Mouse (Mus musculus) kidney, adult 2 months (tissue): ENCODE measurements around the gene Crip2. TPM values are rescaled to one million over a fixed set of nuclear protein-coding genes. Genes with fewer than 3 reads are reported as not detected.

Experiments used
- DNase-seq: peaks from one replicate; pipeline ENCODE4 v3.0.0; 2021
- H3K27ac ChIP-seq: fragments of 200-500 bp; 2 replicates; pipeline ENCODE4 v1.5.1; 2012; ENCODE audit warnings: low read depth, low read length, control low read depth, inconsistent platforms; ENCODE audit not compliant: insufficient read depth
- H3K27me3 ChIP-seq: fragments of 200-500 bp; replicated peaks from 2 replicates; pipeline ENCODE4 v1.6.1; 2012; ENCODE audit warnings: mild to moderate bottlenecking, moderate library complexity, low read length, inconsistent platforms; ENCODE audit not compliant: control insufficient read depth, insufficient read depth
- H3K36me3 ChIP-seq: fragments of 200-500 bp; 2 replicates; pipeline ENCODE4 v1.6.1; 2012; ENCODE audit warnings: mild to moderate bottlenecking, moderate library complexity, low read length, inconsistent platforms; ENCODE audit not compliant: control insufficient read depth, insufficient read depth
- H3K4me1 ChIP-seq: fragments of 200-500 bp; 2 replicates; pipeline ENCODE4 v1.6.1; 2011; ENCODE audit warnings: low read length; ENCODE audit not compliant: control insufficient read depth, insufficient read depth
- H3K4me3 ChIP-seq: fragments of 200-500 bp; 2 replicates; pipeline ENCODE4 v1.5.1; 2011; ENCODE audit warnings: mild to moderate bottlenecking, low read depth, low read length, control low read depth; ENCODE audit not compliant: insufficient read depth
- CTCF ChIP-seq: fragments of 200-500 bp; conservative IDR thresholded peaks from 2 replicates; pipeline ENCODE4 v1.5.1; 2011; ENCODE audit warnings: low read depth, mild to moderate bottlenecking, control low read depth, low read length, moderate library complexity, mixed read lengths; ENCODE audit not compliant: insufficient read depth, insufficient read length
- POLR2A ChIP-seq: fragments of 200-500 bp; IDR thresholded peaks from one replicate; pipeline ENCODE4 v1.6.1; 2011; ENCODE audit warnings: low read depth, low read length, control low read depth
- WGBS: fragments of 180-500 bp; shearing (Covaris S2); methylation state at CpG from one replicate; pipeline ENCODE4 v1.1.7; 2018; 5-methylcytosine and 5-hydroxymethylcytosine counted together
- polyA plus RNA-seq: library from polyadenylated mRNA; depleted of rRNA; stranded (reverse); fragments of >200 nt; gene quantifications from 2 replicates; pipeline ENCODE4 v1.2.3, GENCODE M21; 2012

The Crip2 gene
- polyA plus RNA-seq, 1 experiment = 221 TPM

GRCm38 (mm10) chr12:113109801-113110200 lies 30.2 kb upstream of the Crip2 start:
- 80% methylated on average over 10 of the region's 10 CpGs for WGBS
- Histone ChIP-seq H3K27ac (no peak overlapping the region), H3K27me3 (no peaks in the 10 kb centered on the region), H3K4me1 (no peaks in the 10 kb centered on the region), H3K36me3 (no peaks in the 10 kb centered on the region), H3K4me3 (no peak overlapping the region)
- DNase-seq = no peak
- TF ChIP-seq CTCF = no peak
- no peak for TF ChIP-seq POLR2A

GRCm38 (mm10) chr12:113114141-113114540 lies 25.9 kb upstream of the Crip2 start:
- 92% methylated on average over 4 of the region's 4 CpGs for WGBS
- no peaks in the 10 kb centered on the region for H3K4me1 ChIP-seq
- H3K4me3 ChIP-seq = no peak overlapping the region
- no peaks in the 10 kb centered on the region for H3K27me3 ChIP-seq
- H3K36me3 ChIP-seq = no peaks in the 10 kb centered on the region
- H3K27ac ChIP-seq = no peak overlapping the region
- DNase-seq = no peak
- TF ChIP-seq POLR2A (no peak), CTCF (no peak)

- H3K36me3 ChIP-seq = no peaks in the 10 kb centered on the region
- no peaks in the 10 kb centered on the region for H3K27me3 ChIP-seq
- no peak overlapping the region for H3K4me3 ChIP-seq
- whole genome bisulfite sequencing = 81% methylated on average over 16 of the region's 16 CpGs
- no peak for TF ChIP-seq CTCF
- TF ChIP-seq POLR2A = no peak
- H3K4me1 ChIP-seq = no peaks in the 10 kb centered on the region
- DNase-seq = no peak
- no peak overlapping the region for H3K27ac ChIP-seq
Measured at GRCm38 (mm10) chr12:113114856-113115538, 25.0 kb upstream of the Crip2 start.

- H3K27ac ChIP-seq = no peak overlapping the region
- no peak for TF ChIP-seq POLR2A
- TF ChIP-seq CTCF = peak; percentile 87
- H3K27me3 ChIP-seq = no peaks in the 10 kb centered on the region
- 83% methylated on average over 20 of the region's 20 CpGs for WGBS
- no peaks in the 10 kb centered on the region for H3K36me3 ChIP-seq
- peak; percentile 81 for DNase-seq
- H3K4me1 ChIP-seq = no peaks in the 10 kb centered on the region
- H3K4me3 ChIP-seq = no peak overlapping the region
Measured at GRCm38 (mm10) chr12:113119516-113120410, 20.3 kb upstream of the Crip2 start.

- TF ChIP-seq POLR2A = no peak
- TF ChIP-seq CTCF = no peak
- no peaks in the 10 kb centered on the region for H3K4me1 ChIP-seq
- no peak for DNase-seq
- H3K36me3 ChIP-seq = no peaks in the 10 kb centered on the region
- no peak overlapping the region for H3K4me3 ChIP-seq
- no peak overlapping the region for H3K27ac ChIP-seq
- H3K27me3 ChIP-seq = no peaks in the 10 kb centered on the region
- 72% methylated on average over 6 of the region's 6 CpGs for WGBS
Measured at GRCm38 (mm10) chr12:113124726-113125125, 15.3 kb upstream of the Crip2 start.

- WGBS = 97% methylated on average over 8 of the region's 8 CpGs
- H3K4me3 ChIP-seq = no peak overlapping the region
- H3K36me3 ChIP-seq = peaks cover 1% of the 10 kb centered on the region; the same call in 1 of the 2 replicates
- no peak for DNase-seq
- no peak for TF ChIP-seq CTCF
- no peak for TF ChIP-seq POLR2A
- no peaks in the 10 kb centered on the region for H3K27me3 ChIP-seq
- no peaks in the 10 kb centered on the region for H3K4me1 ChIP-seq
- H3K27ac ChIP-seq = no peak overlapping the region
Measured at GRCm38 (mm10) chr12:113130732-113131131, 9.3 kb upstream of the Crip2 start.

- DNase-seq = no peak
- no peaks in the 10 kb centered on the region for H3K4me1 ChIP-seq
- no peak overlapping the region for H3K4me3 ChIP-seq
- WGBS = 96% methylated on average over 14 of the region's 14 CpGs
- H3K27me3 ChIP-seq = no peaks in the 10 kb centered on the region
- peaks cover 1% of the 10 kb centered on the region; the same call in 1 of the 2 replicates for H3K36me3 ChIP-seq
- H3K27ac ChIP-seq = no peak overlapping the region
- no peak for TF ChIP-seq POLR2A
- TF ChIP-seq CTCF = no peak
Measured at GRCm38 (mm10) chr12:113131601-113132000, 8.4 kb upstream of the Crip2 start.
